Mouse (Mus musculus) induced T-regulatory cell, adult 2 months (primary cell): Measurements from ENCODE around the gene Ggta1.

ENCODE experiments used
- DNase-seq: peaks from one replicate; pipeline ENCODE4 v3.0.0-alpha.2; 2012; ENCODE audit warnings: low read depth

Gene Ggta1

GRCm38 (mm10) chr2:35434576-35435123, 28.4 kb downstream of the Ggta1 start:
- DNase-seq = no peak

GRCm38 (mm10) chr2:35433428-35433827, 29.6 kb downstream of the Ggta1 start:
- no peak for DNase-seq

GRCm38 (mm10) chr2:35432472-35432871, 30.6 kb downstream of the Ggta1 start:
- no peak for DNase-seq

GRCm38 (mm10) chr2:35432011-35432410, 31.0 kb downstream of the Ggta1 start:
- no peak for DNase-seq

- DNase-seq = no peak
Observed at GRCm38 (mm10) chr2:35430806-35431205, 32.2 kb downstream of the Ggta1 start.

- no peak for DNase-seq
Observed at GRCm38 (mm10) chr2:35428615-35429300, 34.3 kb downstream of the Ggta1 start.

- DNase-seq = no peak
Observed at GRCm38 (mm10) chr2:35427559-35427958, 35.5 kb downstream of the Ggta1 start.

GRCm38 (mm10) chr2:35423711-35424339, 39.2 kb downstream of the Ggta1 start:
- no peak for DNase-seq

GRCm38 (mm10) chr2:35422384-35422783, 40.6 kb downstream of the Ggta1 start:
- peak; percentile 80 for DNase-seq

GRCm38 (mm10) chr2:35420681-35421080, 42.4 kb downstream of the Ggta1 start:
- no peak for DNase-seq

- no peak for DNase-seq
Observed at GRCm38 (mm10) chr2:35419671-35420070, 43.4 kb downstream of the Ggta1 start.

GRCm38 (mm10) chr2:35419243-35419642, 43.8 kb downstream of the Ggta1 start:
- no peak for DNase-seq

- DNase-seq = no peak
Observed at GRCm38 (mm10) chr2:35417231-35417630, 45.8 kb downstream of the Ggta1 start.

- peak; percentile 55 for DNase-seq
Observed at GRCm38 (mm10) chr2:35416473-35416872, 46.6 kb downstream of the Ggta1 start.

- DNase-seq = peak; percentile 56
Observed at GRCm38 (mm10) chr2:35412810-35413209, 50.2 kb downstream of the Ggta1 start.

- peak; percentile 67 for DNase-seq
Observed at GRCm38 (mm10) chr2:35412246-35412645, 50.8 kb downstream of the Ggta1 start.

GRCm38 (mm10) chr2:35411640-35412190, 51.3 kb downstream of the Ggta1 start:
- peak; percentile 67 for DNase-seq

- no peak for DNase-seq
Observed at GRCm38 (mm10) chr2:35409466-35409865, 53.6 kb downstream of the Ggta1 start.

GRCm38 (mm10) chr2:35408409-35409110, 54.5 kb downstream of the Ggta1 start:
- DNase-seq = no peak

GRCm38 (mm10) chr2:35407878-35408277, 55.2 kb downstream of the Ggta1 start:
- DNase-seq = no peak

- no peak for DNase-seq
Observed at GRCm38 (mm10) chr2:35407266-35407665, 55.8 kb downstream of the Ggta1 start.

GRCm38 (mm10) chr2:35406611-35407010, 56.4 kb downstream of the Ggta1 start:
- no peak for DNase-seq

GRCm38 (mm10) chr2:35402391-35402790, 60.6 kb downstream of the Ggta1 start:
- DNase-seq = no peak
